Mouse (Mus musculus) C2C12 (cell line): ENCODE measurements around the gene Ppp2ca. TPM values are rescaled to one million over a fixed set of nuclear protein-coding genes. Genes with fewer than 3 reads are reported as not detected.

Experiments used
- H3K27me3 ChIP-seq: one replicate; pipeline ENCODE4 v1.6.1; 2011; ENCODE audit not compliant: control insufficient read depth, insufficient read depth, insufficient read length
- H3K36me3 ChIP-seq: one replicate; pipeline ENCODE4 v1.6.1; 2011; ENCODE audit not compliant: control insufficient read depth, insufficient read depth
- H3K4me3 ChIP-seq: one replicate; pipeline ENCODE4 v1.5.1; 2011; ENCODE audit warnings: mild to moderate bottlenecking, control low read depth; ENCODE audit not compliant: poor library complexity, insufficient read depth, severe bottlenecking
- H3K79me2 ChIP-seq: one replicate; pipeline ENCODE4 v1.6.1; 2011; ENCODE audit not compliant: control insufficient read depth, insufficient read depth
- H3K79me3 ChIP-seq: one replicate; pipeline ENCODE4 v1.6.1; 2011; ENCODE audit warnings: low read depth, control low read depth
- H3ac ChIP-seq: one replicate; pipeline ENCODE3; 2011; ENCODE audit warnings: low read depth; ENCODE audit not compliant: control insufficient read depth, insufficient read length
- CEBPB ChIP-seq: IDR thresholded peaks from one replicate; pipeline ENCODE4 v1.6.1; 2011; ENCODE audit warnings: low read depth, mild to moderate bottlenecking, control low read depth, moderate library complexity
- CTCF ChIP-seq: IDR thresholded peaks from one replicate; pipeline ENCODE4 v1.5.1; 2011; ENCODE audit not compliant: control insufficient read depth, insufficient read depth, insufficient read length
- FOSL1 ChIP-seq: IDR thresholded peaks from one replicate; pipeline ENCODE4 v1.8.0; 2011; ENCODE audit warnings: mild to moderate bottlenecking, low read length; ENCODE audit not compliant: poor library complexity, insufficient read depth, severe bottlenecking
- MAX ChIP-seq: IDR thresholded peaks from one replicate; pipeline ENCODE4 v1.6.1; 2011; ENCODE audit warnings: mild to moderate bottlenecking, control low read depth
- MYOD1 ChIP-seq: IDR thresholded peaks from one replicate; pipeline ENCODE4 v1.6.1; 2011; ENCODE audit warnings: low read depth; ENCODE audit not compliant: control insufficient read depth, insufficient read length
- MYOG ChIP-seq: IDR thresholded peaks from one replicate; pipeline ENCODE4 v1.6.1; 2011; ENCODE audit not compliant: control insufficient read depth, insufficient read length; ENCODE audit errors: extremely low read depth
- USF1 ChIP-seq: IDR thresholded peaks from one replicate; pipeline ENCODE4 v1.6.1; 2011; ENCODE audit warnings: low read depth, mild to moderate bottlenecking, control low read depth, moderate library complexity
- polyA plus RNA-seq: library from polyadenylated mRNA; unstranded; fragments of >200 nt; fragmentation: generic; extraction: Trizol; gene quantifications from one replicate; pipeline ENCODE4 v1.2.1, GENCODE M21; 2012; ENCODE audit warnings: missing spikeins

Ppp2ca gene
- polyA plus RNA-seq, 1 experiment = 41.5 TPM

- peaks cover 56% of the 10 kb centered on the region for H3K79me2 ChIP-seq
- H3K4me3 ChIP-seq = peak overlapping the region; percentile 100
- TF ChIP-seq USF1 = no peak
- TF ChIP-seq MAX = no peak
- TF ChIP-seq MYOG = no peak
- no peak for TF ChIP-seq MYOD1
- TF ChIP-seq CEBPB = no peak
- TF ChIP-seq FOSL1 = no peak
- TF ChIP-seq CTCF = no peak
- peaks cover 26% of the 10 kb centered on the region for H3K36me3 ChIP-seq
- peak overlapping the region; percentile 87 for H3ac ChIP-seq
- no peaks in the 10 kb centered on the region for H3K27me3 ChIP-seq
- peaks cover 52% of the 10 kb centered on the region for H3K79me3 ChIP-seq
Measured at GRCm38 (mm10) chr11:52099031-52099761, 715 bp downstream of the Ppp2ca start.

DNA sequence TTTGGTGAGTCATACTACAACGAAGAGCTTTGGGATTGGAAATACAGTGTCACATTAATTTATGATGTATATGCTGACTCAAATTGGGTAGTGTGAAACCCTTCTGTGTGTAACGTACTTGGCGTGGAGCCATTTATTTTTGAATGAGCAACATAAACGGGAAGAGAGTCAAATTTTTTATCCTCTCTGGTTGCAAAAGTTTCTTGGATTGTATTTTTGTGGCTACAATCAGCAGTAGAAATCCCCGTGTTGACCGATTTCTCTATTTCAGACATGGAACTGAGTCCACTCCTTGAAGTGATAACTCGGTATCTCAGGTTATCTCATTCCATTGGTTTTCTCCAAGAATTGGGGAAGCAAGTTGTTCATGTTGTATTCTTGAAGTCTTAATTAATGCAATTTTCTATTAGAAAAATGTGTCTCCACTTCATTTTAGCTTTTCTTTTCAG, 1.3 kb downstream of the Ppp2ca start:
- Histone ChIP-seq H3K79me3 (peaks cover 58% of the 10 kb centered on the region), H3ac (peak overlapping the region; percentile 18), H3K36me3 (peaks cover 26% of the 10 kb centered on the region), H3K79me2 (peaks cover 62% of the 10 kb centered on the region), H3K4me3 (peak overlapping the region; percentile 100), H3K27me3 (no peaks in the 10 kb centered on the region)
- peak; percentile 9 for TF ChIP-seq FOSL1
- no peak for TF ChIP-seq MYOG

DNA sequence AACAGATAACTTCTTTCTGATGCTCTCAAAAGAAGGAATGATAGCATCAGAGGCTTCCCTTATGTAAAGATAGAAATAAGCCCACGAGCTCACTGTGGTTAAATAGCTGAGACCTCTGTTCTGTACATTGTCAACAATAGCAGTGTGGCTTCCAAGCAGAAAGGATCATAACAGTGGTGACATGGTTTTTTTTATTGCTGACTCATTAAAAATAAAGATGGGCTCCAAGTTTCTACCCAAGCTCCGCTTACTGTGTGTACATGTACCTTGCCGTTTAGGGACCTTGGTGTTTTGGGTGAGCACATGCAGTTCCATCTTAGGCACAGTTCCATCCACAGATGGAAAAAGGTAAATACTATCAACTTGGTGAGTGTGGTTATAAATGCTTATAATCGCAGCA, 4.5 kb downstream of the Ppp2ca start:
- Histone ChIP-seq H3K4me3 (no peak overlapping the region), H3K79me3 (peaks cover 88% of the 10 kb centered on the region), H3K79me2 (peaks cover 94% of the 10 kb centered on the region), H3ac (no peak overlapping the region), H3K27me3 (no peaks in the 10 kb centered on the region), H3K36me3 (peaks cover 26% of the 10 kb centered on the region)
- TF ChIP-seq MAX (no peak), MYOG (no peak), MYOD1 (no peak), FOSL1 (no peak), CEBPB (no peak), USF1 (no peak), CTCF (no peak)

GRCm38 (mm10) chr11:52105503-52105902, 7.0 kb downstream of the Ppp2ca start:
- peaks cover 100% of the 10 kb centered on the region for H3K79me2 ChIP-seq
- H3K27me3 ChIP-seq = no peaks in the 10 kb centered on the region
- H3ac ChIP-seq = no peak overlapping the region
- H3K4me3 ChIP-seq = no peak overlapping the region
- peaks cover 97% of the 10 kb centered on the region for H3K79me3 ChIP-seq
- TF ChIP-seq USF1 (no peak), FOSL1 (no peak), MAX (no peak), CEBPB (no peak), CTCF (no peak), MYOD1 (no peak), MYOG (no peak)
- peaks cover 21% of the 10 kb centered on the region for H3K36me3 ChIP-seq

DNA sequence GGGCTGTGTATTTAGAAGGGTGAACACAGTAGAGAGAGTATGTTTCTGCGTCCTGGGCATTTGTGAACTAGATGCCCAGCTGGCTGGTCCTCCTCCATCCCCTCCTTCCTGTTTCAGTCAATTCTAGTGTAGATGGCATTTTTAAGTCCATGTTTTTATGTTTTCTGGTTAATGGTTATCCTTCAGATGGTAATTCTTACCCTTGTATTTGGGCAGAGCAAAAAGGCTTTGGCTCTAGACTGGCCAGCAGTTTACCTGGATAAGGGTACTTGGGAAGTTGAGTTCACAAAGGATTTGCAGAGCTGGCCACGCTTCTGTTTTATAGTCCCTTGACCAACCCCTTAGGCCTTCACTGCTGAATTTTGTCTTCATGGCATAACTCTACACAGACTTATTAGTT, 7.6 kb downstream of the Ppp2ca start:
- no peaks in the 10 kb centered on the region for H3K27me3 ChIP-seq
- peaks cover 16% of the 10 kb centered on the region for H3K36me3 ChIP-seq
- peaks cover 97% of the 10 kb centered on the region for H3K79me3 ChIP-seq
- H3K4me3 ChIP-seq = no peak overlapping the region
- no peak overlapping the region for H3ac ChIP-seq
- TF ChIP-seq MAX (no peak), FOSL1 (no peak), MYOG (no peak), USF1 (no peak), CEBPB (no peak), CTCF (no peak), MYOD1 (no peak)
- H3K79me2 ChIP-seq = peaks cover 100% of the 10 kb centered on the region

GRCm38 (mm10) chr11:52106438-52106837, 8.0 kb downstream of the Ppp2ca start:
- no peaks in the 10 kb centered on the region for H3K27me3 ChIP-seq
- H3ac ChIP-seq = no peak overlapping the region
- peaks cover 100% of the 10 kb centered on the region for H3K79me2 ChIP-seq
- TF ChIP-seq FOSL1 (no peak), MYOD1 (no peak), CEBPB (no peak), USF1 (no peak), MAX (no peak), CTCF (no peak), MYOG (no peak)
- peaks cover 12% of the 10 kb centered on the region for H3K36me3 ChIP-seq
- no peak overlapping the region for H3K4me3 ChIP-seq
- peaks cover 97% of the 10 kb centered on the region for H3K79me3 ChIP-seq
